Mouse (Mus musculus) c-Kit-positive CD71-positive TER-119-negative erythroid progenitor cells, embryonic 14.5 days (primary cell): ENCODE measurements at regions not wholly inside any gene's neighbourhood (a gene's known extent, or its start where the extent isn't known, plus 50 kb on each side); places are given as distances from the start of the nearest gene placed in this dataset.

ENCODE experiments used
- DNase-seq: peaks from one replicate; pipeline ENCODE4 v3.0.0-alpha.2; 2013; ENCODE audit warnings: low read depth

DNA sequence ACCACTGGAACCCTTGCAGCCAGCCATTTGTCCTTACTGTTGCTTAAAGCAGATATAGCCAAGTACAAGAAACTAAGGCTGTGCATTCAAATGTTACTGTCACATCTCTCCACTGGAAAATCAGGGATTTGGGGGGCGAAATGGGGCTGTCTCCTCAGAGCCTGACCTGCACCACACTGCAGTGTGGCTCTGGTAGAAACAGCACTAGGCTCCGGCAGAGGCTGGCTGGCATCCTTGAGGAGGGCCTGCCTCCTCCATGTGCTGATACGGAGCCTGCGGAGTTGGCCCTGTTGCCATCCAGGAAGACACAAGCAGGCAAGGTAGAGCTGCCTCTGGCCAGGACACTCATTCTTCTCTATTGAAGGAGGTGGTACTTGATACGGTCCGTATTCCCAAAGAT is 50.4 kb upstream of the Zfp637 start:
- DNase-seq, result no peak
